Mouse (Mus musculus) 3134 (cell line): Measurements from ENCODE around the gene Tifab.

Experiments
- DNase-seq: peaks from one replicate; pipeline ENCODE4 v3.0.0-alpha.2; 2011; ENCODE audit warnings: low spot score; ENCODE audit not compliant: insufficient read length; ENCODE audit errors: extremely low read depth

Tifab gene

GRCm38 (mm10) chr13:56181424-56181823, 2.7 kb upstream of the Tifab start:
- DNase-seq = no peak

GRCm38 (mm10) chr13:56176310-56176709, 2.4 kb downstream of the Tifab start:
- no peak for DNase-seq

GRCm38 (mm10) chr13:56175848-56176247, 2.8 kb downstream of the Tifab start:
- no peak for DNase-seq

- no peak for DNase-seq
Observed at GRCm38 (mm10) chr13:56172901-56173545, 5.7 kb downstream of the Tifab start.

DNA sequence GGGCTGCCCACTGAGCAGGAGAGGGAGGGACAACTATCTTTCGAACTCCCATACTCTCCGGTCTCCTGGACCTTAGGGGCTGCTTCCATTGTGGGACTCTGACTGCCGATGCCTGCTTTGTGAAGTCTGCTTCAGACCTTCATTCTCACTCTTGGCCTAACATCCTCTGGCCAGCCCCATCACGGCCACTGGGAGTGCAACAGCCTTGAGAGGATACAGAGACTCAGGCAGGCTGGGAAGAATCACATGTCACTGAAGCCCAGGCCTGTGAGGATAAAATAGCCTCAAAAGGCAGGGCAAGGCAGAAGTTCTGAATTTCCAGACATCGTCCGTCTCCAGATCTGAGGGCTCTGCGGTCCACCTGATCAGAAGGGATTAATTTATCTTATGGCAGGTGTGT, 6.6 kb downstream of the Tifab start:
- DNase-seq = no peak

DNA sequence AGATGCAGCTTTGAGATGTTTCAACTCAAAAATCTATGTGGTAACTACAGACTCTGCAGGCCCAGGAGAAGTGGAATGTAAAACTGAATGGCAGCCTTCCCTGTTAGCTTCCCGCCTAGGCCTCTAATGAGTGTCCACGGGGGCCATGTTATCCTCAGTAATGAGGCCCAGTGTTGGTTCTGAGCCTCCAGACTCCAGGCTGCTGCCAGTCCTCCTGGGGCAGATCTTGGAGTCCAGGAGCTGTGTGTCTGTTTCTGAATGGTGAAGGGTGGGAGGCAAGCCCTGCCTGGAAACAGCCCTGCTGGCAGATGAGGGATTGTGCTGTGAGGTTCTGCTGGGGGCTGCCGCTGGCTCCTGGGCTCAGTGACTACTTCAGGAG, 10.3 kb downstream of the Tifab start:
- no peak for DNase-seq

DNA sequence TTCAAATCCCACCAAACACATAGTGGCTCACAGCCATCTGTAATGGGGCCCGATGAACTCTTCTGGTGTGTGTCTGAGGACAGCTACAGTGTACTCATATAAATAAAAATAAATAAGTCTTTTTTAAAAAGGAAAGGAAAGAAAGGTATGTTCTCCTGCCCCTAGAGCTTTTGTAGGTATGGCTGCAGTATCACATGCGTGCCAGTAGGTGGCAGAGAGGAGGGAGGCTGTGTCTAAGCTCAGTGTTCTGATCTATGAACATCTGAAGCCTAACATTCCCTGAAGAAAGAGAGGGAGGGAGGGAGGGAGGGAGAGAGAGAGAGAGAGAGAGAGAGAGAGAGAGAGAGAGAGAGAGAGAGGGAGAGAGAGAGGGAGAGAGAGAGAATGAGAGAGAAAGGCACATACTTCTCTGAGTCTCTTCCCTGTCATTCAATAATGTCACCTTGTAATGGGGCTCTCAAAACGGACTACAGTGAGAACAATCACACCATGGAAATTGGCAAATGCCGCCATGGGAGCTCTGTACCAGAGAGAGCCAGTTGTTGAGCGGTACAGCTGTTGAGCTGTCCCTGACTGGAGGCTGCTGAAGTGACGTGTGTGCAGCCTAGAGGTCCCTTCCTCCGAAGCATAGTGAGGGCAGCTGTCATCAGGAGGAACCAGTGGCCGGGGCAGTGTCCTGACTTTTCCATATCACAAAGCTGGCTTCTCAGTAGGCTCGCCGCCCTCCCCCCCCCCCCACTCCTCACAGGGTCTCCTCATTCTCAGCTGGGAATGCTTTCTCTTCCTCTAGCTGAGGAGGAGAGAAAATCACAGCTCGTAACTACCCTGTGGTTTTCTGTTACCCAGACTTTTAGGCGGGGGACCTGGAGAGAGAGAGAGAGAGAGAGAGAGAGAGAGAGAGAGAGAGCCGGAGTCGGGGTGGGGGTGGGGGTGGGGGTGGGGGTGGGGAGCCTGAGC, 11.0 kb downstream of the Tifab start:
- DNase-seq = no peak

- DNase-seq = no peak
Observed at GRCm38 (mm10) chr13:56165561-56165960, 13.1 kb downstream of the Tifab start.

DNA sequence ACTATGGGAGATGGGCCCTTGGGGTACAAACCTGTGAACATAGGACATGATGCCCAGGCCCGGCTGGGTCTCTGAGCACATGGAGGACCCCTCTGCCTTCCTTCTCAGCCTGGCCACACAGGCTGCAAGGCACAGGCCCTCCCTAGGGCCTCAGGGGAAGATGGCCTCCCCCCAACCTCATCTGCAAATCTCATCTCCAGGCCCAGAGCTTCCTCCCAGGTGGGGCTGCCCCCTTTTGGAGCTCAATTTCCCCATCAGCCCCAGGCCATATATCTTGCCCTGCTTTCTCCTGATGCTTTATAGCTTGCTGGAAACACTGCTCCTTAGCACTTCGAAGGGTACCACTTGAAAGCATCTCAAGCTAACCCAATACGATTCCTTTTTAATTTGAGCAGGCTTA, 14.3 kb downstream of the Tifab start:
- no peak for DNase-seq

DNA sequence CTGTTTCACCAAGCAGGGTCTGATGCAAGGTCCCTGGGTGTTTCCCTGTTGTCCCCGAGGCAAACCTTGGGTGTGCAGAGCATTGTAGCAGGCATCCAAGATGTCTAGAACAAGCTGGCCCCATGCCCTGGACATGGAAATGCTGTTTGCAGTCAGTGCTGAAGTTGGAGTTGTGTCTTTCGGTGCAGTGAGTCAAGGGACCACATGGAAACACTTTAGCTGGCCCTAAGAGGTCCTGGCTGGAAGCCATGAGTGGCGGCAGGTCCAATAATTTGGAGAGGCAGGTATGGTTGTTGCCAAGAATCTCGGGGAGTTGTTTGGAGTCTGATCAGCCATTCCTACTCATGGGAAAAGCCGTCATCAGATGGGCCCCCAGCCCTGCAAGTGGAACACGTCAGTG, 14.9 kb downstream of the Tifab start:
- DNase-seq = no peak

- no peak for DNase-seq
Observed at GRCm38 (mm10) chr13:56162859-56163258, 15.8 kb downstream of the Tifab start.

- no peak for DNase-seq
Observed at GRCm38 (mm10) chr13:56159614-56160363, 18.9 kb downstream of the Tifab start.

DNA sequence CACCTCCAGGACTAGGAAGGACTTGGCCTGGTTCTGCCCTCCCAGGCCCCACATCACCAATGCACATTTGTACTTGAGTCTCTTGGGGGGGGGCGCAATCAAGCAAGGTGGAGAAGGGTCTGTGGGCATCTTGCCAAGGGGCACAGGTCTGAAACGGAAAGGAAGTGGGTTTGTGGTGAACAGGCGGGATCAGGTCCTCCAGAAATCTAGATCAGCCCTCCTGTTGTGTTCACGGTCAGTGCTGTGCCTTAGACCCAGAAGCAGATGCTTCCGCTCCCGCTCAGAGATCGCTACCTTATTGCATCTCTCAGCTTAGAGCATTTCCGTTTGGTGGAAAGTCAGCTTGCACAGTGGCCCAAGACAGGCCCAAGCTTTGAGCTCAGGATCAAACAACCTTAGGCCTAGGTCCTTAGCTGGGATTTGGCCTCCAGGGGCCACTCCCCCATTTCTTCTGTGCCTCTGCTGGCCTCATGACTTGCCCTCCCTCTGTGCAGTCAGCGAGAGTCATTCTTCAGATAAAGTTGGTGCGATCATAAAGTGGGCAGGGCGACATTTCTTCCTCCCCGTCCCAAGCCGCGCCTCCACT, 19.6 kb downstream of the Tifab start:
- no peak for DNase-seq

DNA sequence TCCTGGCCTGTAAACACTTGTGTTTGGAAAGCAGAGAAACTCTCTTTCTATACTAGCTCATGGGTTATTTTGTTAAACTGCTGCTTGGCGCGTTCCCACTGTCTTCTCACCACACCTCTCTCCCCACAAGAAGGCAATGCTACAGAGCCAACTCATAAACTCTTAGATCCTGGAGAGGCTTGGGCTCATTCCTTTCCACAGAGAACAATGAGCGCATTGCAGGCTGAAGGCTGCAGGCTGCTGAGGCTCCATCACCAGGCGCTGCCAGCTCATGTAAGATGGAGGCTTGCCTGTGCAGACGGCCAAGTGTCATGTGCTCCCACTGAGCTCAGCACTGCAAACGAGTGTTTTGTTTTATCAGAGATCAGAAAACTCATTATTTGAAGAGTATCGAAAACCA, 23.0 kb downstream of the Tifab start:
- DNase-seq = no peak

GRCm38 (mm10) chr13:56155048-56155447, 23.6 kb downstream of the Tifab start:
- DNase-seq = no peak

DNA sequence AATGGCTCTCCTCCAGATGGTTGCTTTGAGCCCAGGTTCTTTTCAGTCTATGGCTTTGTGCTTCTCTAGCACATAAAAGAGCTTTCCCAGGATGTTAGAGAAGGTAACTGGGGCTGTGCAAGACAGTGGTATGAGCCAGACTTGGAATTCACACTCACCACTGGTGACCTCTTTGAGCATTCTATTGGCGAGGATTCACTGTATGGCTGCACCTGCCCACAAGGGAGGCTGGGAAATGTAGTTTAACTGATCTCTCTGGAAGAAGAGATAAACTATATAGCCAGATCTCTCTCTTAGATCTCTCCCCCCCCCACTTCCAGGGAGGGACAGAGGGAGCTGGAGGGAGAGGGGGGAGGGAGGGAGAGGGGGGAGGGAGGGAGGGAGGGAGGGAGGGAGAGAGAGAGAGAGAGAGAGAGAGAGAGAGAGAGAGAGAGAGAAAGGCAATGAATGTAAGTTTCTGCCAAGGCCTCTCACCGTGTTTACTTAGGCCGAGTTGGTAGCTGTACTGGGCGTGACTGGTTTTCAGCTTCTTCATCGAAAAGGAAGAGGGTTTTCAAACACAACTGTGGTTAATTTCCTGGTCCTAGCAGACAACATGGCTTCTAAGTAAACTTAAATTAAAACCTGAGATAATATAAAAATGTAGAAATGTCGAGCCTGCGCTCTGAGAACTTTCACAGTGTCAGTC, 25.8 kb downstream of the Tifab start:
- no peak for DNase-seq

GRCm38 (mm10) chr13:56151404-56152226, 27.1 kb downstream of the Tifab start:
- DNase-seq = no peak

DNA sequence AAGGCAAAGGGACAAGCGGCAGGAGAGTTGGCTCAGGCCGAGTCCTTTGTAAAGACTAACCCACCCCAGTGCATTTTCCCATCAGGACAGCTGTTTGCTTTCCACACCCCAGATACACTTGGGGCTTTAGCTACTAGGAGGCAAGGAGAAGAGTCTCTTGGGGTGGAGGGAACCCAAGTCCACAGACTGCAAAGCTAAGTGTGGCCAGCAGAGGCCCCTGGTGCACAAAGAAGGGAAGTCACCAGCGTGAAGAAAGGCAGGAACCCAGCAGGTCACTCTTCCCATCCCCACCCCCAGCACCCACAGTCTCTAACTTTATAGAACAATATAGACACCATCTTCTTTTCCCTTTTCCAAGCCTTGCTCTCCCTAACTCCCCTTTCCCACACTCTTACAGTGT, 33.2 kb downstream of the Tifab start:
- no peak for DNase-seq

DNA sequence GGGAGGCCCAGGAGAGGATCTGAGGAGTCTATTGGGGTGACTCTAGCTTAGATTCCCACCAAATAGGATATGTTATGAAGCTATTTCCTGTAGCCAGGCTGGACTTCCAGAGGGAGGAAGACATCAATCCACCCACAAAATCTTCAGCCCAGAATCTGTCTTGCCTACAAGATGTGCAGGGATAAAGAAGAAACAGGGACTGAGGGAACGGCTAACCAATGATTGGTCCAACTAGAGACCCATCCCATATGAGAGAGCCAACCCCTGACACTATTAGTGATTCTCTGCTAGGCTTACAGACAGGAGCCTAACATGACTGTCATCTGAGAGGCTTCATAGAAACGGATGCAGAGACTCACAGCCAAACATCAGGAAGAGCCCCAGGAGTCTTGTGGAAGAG, 34.7 kb downstream of the Tifab start:
- no peak for DNase-seq

DNA sequence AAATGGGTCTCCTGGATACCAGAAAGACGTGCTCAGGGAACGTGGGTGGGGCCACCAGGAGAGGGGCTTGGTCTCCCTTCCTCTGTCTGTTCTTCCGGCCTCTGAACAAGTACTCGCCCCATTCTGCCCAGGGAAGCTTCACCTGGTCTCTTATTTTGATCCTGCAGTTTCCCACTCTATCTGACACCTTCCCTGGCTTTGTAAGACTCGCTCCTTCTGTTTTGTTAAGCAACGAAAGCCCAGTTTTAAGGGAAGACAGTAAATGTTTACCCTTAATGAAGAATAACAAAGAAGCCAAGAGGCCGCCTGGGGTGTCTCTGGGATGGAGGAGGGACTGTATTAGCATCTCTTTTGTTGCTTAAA, 35.6 kb downstream of the Tifab start:
- DNase-seq = no peak
